Mouse (Mus musculus) bone marrow, adult 2 months (tissue): ENCODE measurements around the gene Ipo8.

Source experiments
- CTCF ChIP-seq: fragments of 200-500 bp; IDR thresholded peaks from 2 replicates; pipeline ENCODE4 v1.5.1; 2011; ENCODE audit warnings: low read length, control low read depth; ENCODE audit not compliant: control insufficient read depth, insufficient read depth
- POLR2A ChIP-seq: fragments of 200-500 bp; IDR thresholded peaks from 2 replicates; pipeline ENCODE4 v1.6.1; 2011; ENCODE audit warnings: low read depth, mild to moderate bottlenecking, control low read depth, low read length, borderline replicate concordance; ENCODE audit not compliant: control insufficient read depth

- TF ChIP-seq POLR2A: no peak
- no peak for TF ChIP-seq CTCF
Measured at GRCm38 (mm10) chr6:148761967-148762712, 69.1 kb downstream of the Ipo8 start.
